Mouse (Mus musculus): ENCODE data around the gene Usp47. TPM values are rescaled to one million over a fixed set of nuclear protein-coding genes. Genes with fewer than 3 reads are reported as not detected.

Usp47 gene
- total RNA-seq, 2 experiments from 2014 or later: 159 to 169 TPM

GRCm38 (mm10) chr7:112157584-112158315 lies 134.4 kb downstream of the Usp47 start:
- DNase-seq: no peak

- DNase-seq: no peak
These were observed 135.0 kb downstream of the Usp47 start for GRCm38 (mm10) chr7:112158316-112158741.

- DNase-seq: peak; percentile 23
These were observed 135.6 kb downstream of the Usp47 start, which contains the start of gene Dkk3 for GRCm38 (mm10) chr7:112158942-112159341. Gene Dkk3 (minus strand): TSS chr7:112159057.

- no peak for DNase-seq
These were observed 136.5 kb downstream of the Usp47 start for GRCm38 (mm10) chr7:112159835-112160234.

Other genes starting within 250 kb of the Usp47 start
- gene Galnt18, start 243.5 kb upstream of the Usp47 start, total RNA-seq (2021): 1 to 10 TPM; 4.1 to 5.2 TPM
- gene Dkk3, start 135.6 kb downstream of the Usp47 start, total RNA-seq (2021): 1 to 10 TPM; 1.9 to 2.0 TPM
- 100 to 1,000 TPM in 1 of 2 experiments, 10 to 100 TPM in 1; 36.1 to 131 TPM for gene Mical2, start 202.4 kb downstream of the Usp47 start, total RNA-seq (2021)

All from gastrocnemius, postnatal 25 days (tissue).